Mouse (Mus musculus): ENCODE measurements around the gene Matn3.

The Matn3 gene

DNA sequence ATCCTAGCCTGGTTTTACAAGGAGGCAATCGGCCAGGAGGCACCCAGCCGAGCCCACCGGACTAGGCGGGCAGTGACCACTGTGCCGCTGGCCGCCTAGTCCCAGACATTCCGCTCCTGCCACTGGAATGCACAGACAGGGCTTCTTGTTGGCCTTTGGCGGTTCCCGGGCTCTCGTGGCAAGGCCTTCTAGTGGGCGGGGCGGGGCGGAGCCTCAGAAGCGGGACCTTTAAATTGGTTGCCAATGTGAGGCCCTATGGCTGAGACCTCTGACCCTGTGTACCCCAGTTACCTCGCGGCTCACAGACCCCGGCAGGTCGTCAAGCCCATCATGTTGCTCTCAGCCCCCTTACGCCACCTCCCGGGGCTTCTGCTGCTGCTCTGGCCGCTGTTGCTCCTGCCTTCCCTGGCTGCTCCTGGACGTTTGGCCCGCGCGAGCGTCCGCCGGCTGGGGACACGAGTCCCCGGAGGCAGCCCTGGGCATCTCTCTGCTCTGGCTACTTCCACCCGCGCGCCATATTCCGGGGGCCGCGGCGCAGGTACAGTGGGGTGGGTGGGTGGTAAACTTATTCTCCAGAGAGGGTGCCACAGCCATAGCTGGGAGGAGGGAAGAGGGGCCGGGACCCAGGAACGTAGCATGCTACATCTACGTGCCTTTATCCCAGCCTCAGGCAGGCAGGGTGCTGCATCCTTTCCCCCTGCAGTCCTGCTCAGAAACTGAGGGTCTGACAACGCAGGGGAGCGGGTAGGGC is at the start of gene Matn3:
Gene Matn3, plus strand, starts transcription at position 216 of the 751 bp plus-strand sequence.
- DNase-seq (ENCODE audit: low spot score), result peak; percentile 78

DNA sequence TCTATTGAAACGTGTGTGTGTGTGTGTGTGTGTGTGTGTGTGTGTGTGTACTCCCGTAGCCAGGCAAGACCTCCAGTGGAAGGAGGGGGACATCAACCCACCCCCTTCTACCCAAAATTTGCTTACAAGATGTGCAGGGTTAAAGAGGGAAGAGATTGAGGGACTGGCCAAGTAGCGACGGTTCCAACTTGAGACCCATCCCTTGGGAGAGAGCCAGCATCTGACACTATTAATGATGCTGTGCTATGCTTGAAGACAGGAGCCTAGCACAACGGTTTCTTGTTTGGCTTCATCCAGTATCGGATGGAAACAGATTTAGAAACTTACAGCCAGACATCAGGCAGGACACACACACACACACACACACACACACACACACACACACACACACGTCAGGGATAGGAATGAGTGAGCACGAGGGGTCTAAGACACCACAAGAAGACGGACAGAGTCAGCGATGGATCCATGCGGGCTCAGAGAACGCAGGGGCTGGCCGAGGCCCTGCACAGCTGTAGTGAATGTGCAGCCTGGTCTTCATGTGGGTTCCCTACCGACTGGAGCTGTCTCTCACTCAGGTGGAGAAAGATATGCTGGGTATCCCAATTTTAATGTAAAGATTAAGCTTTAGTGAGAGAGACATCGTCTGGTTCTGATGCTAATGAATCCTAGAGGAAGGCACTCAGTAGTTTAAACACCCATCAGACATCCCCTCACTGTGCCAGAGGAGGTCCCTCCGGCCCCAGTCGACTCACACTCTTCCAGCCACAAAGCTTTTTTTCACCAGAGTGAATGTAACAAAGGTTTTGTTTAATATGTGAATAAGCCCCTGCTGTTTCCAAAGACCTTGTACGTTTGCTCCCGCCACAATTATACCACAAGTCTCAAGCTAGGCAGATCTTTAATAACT is 48.6 kb upstream of the Matn3 start:
- DNase-seq (ENCODE audit: low spot score), result no peak

DNA sequence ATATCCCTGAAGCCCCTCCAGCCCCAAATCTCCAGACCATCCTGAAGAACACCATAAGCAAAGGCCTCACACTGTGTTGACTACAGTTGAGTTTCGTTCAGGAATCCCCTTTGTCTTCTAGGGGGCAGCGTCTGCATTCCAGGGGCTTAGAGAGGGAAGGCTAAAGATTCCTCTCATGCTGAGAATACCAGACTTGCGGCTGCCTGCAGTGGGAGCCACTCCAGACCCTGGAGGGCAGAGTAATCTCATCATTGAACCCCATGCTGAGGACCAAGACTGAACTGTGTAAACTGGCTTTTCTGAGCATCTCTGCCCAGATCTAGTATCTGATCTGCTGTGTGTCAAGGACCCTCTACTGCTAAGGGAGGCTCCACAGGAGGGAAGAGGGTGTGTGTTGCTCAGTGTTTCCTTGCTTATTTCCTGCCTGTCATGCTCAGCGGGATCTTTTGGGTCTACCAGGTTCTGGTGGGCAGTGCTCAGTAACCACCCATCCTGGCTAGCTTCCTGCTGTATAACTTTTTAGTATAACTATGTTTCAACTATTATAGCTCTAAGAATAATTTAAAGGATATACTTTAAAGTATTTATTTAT is 47.5 kb upstream of the Matn3 start:
- no peak for DNase-seq (ENCODE audit: low spot score)

DNA sequence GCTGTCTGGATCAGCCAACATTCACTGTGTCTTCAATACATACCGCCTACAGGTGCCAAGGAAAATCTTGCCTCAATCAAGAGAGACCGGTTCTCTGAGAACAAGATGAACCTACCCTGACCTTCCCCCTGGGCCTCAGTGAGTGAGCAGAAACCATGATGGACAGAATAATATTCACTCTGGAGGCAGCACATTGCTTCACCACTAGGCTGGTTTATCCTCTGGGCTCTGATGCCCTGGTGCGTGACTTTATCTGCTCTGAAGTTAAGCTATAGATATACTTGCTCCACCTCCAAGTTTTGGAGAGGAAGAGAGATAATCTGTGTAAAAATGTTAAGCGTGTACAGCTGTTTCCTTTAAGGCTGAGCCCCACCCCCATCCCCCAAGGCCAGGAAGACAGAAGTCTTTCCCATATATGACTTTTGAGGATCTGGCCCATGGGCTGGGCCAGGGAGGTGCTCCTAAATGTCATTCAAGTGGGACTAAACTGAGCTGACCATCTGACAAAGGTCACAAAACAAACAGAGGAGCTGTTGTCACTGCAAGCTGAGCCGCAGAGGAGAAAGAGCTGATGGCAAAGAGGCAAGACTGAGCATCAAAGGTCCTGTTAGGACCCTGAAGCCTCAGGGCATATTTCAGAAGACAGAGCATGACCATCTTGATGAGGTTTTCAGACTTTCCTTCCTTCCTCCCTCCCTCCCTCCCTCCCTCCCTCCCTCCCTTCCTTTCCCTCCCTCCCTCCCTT is 46.6 kb upstream of the Matn3 start:
- DNase-seq (ENCODE audit: low spot score), result peak; percentile 56

DNA sequence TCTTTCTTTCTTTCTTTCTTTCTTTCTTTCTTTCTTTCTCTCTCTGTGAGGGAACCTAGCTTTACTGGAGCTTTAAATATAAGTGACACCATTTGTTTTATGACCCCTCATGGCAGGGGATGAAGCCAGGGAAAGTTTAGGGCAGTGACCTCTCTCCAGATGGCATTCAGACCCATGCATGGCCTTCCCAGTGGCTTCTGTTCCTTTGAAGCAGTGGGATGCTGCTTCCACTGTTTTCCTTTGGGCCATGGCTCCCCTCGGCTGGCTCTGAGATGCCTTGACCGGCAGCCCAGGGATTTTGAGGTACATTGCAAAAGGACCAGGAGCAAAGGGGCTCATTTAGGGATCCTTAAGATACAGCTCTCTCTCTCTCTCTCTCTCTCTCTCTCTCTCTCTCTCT is 45.8 kb upstream of the Matn3 start:
- DNase-seq (ENCODE audit: low spot score), result no peak

DNA sequence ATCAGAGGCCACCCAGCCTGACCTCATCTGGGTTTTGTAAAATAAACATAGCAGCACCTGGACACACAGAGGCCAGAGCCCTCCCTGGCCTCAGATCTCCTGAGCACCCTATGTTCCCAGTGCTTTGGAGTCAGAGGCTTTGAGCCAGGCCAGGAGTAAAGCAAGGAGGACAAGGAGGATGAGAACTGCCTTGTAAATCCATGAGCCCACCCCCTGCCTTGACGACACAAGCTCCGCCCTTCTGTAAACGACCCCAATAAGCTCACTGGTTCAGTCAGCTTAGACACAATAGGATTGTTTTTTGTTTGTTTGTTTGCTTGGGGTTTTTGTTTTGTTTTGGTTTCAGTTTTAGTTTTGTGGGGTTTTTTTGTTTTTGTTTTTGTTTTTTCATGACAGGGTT is 45.2 kb upstream of the Matn3 start:
- no peak for DNase-seq (ENCODE audit: low spot score)

DNA sequence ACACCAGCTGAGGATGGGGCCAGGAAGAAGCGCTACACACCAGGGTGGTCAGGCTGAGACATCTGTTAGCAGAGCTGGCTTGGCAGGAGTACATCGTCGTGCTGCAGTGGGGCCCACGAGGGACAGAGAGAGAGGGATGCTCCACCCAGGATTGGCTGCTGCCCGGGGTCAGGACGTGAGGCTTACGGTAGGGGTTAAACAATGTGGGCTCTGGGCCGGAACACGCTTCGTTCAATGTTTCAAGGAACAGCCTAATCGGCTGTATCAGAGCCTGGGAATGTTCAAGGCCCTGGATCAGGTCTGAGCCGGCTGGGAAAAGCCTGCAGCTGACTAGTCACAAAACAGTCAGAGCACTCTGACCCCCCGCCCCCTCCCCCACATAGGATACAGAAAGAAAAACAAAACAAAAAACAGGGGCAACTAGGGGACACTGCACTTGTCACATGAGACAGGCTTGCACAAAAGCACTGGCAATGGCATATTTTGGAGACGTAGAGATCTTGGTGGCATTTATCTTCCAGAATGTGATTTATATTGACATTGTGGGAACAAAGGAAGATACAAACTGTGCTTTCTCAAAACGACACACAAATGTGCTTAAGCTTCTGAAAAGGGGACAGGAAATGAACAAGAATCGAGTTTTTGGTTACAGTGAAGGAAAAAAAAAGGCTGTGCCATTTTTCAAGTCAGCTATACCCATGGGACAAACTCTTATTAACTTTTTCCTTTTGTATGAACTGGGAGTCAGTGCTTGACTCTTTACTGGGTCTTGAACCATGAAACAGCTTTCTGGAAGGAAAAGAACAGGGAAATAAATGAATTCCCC is 34.7 kb upstream of the Matn3 start:
- peak; percentile 48 for DNase-seq (ENCODE audit: low spot score)

DNA sequence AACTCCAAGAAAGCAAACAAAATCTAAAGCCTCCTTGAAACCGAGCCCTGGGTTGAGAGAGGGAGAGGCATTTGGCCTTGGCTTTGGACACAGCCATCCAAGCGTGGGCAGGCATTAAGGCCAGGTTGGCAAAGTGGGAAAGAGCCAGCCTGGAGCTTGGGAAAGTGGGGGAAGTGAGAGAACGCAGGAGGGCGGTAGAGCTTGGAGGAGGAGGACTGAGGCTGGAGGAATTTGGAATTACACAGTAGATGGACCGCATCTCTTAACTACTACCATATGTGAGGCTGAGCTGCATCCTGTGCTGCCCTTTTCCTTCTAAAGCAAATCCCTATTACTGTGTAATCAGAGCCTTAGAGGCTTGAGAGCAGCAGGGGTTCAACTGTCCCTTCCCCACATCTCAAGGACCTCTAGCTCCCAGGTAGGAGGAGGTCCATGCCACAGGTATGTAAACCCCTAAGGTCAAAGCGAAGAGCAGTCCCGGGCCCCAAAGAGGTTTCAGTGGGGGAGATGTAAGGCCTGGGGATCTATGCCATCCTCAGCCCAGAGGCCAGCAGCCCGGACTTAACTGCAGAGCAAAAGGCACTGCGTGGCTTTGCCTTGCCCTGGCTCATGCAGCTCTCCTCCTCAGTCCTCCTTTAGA is 33.9 kb upstream of the Matn3 start:
- no peak for DNase-seq (ENCODE audit: low spot score)

DNA sequence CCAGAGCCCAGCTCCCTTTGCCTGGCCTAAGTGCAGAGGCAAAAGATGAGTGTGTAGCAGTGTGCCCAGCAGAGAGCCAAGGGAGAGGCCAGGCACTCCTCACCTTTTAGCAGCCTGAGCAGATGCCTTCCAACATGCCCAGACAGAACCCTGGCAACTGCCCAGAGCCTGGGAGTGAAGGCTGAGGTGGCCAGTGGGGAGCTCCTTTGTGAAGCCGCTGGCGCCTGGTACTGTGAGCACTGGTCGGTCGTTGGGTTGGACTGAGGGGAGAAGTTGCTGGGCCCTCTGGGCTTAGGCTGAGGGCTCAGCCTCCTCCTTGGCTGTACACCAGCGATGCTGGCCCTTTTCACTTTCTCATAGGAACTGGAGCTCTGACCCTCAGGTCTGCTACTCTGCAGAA is 31.4 kb upstream of the Matn3 start:
- DNase-seq (ENCODE audit: low spot score), result peak; percentile 90

DNA sequence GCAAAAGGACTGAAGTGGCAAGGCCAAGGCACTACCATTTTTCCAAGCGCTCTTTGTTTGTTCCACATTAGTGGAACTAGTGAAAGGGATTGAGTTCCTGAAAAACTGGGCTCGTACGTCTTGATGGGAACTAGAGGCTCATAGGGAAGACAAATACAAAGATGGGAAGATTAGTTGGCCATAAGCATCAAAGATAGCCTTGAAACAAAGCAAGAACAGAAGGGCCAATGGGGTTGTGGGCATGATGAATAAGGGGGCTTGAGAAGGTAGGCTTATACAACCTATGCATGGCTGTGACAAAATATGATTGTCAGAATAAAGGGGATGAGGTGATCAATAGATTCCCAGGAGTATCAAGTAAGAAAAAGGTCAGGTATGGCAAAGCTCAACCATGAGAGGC is 28.5 kb upstream of the Matn3 start:
- DNase-seq (ENCODE audit: low spot score), result no peak

DNA sequence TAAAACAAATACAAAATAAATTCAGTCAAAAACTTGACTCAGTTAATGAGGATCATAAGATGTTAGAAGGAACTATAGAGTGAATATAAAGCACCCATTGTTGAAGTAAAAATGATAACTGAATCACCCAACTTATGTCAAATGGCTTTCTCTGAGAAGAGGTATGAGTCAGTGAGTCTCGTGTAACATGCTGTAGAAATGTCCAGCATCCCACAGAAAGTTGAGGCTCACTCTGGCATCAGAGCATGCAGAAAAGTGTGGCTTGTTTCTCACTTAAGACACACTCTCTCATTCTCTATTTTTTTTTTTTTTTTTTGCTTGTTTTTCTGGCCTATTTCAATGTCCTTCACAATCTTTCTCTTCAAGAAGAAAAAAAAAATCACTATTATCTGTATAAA is 26.7 kb upstream of the Matn3 start:
- DNase-seq (ENCODE audit: low spot score), result no peak

DNA sequence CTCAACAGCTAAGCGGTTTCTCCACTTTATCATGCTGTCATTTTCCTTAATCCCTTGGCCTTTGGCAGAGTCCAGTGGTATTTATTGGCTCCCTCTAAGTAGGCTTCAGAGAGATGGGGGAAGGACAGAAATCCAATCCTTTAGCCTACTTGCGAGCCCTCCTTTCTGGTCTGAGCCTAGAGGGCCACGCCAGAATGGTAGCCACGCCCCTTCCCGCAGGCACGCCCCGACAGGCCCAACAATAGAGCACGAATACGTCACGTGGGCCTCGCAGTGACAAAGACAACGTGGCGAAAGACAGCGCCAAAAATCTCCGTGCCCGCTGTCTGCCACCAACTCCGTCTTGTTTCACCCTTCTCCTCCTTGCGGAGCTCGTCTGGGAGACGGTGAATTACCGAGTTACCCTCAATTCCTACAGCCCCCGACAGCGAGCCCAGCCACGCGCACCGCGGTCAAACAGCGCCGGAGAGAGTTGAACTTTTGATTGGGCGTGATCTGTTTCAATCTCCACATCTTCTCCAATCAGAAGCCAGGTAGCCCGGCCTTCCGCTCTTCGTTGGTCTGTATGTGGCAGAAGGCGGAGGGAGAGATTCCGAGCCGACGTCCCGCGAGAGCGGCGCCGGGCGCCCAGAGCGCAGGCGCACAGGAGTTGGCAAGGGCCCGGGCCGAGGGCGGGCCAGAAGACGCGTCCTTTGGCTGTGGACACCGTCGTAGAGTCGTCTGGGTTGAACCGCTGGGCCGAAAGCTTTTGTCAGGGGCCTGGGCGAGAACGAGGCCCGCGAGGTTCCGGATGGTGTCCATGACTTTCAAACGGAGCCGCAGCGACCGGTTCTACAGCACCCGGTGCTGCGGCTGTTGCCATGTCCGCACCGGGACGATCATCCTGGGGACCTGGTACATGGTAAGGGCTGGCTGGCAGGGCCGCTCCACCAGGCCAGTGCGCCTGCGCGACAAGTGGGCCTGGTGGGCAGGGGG is 26.0 kb upstream of the Matn3 start, which contains the start of gene Laptm4a:
Gene Laptm4a, plus strand, starts transcription at position 271 of the 975 bp plus-strand sequence.
- peak; percentile 97 for DNase-seq (ENCODE audit: low spot score)

DNA sequence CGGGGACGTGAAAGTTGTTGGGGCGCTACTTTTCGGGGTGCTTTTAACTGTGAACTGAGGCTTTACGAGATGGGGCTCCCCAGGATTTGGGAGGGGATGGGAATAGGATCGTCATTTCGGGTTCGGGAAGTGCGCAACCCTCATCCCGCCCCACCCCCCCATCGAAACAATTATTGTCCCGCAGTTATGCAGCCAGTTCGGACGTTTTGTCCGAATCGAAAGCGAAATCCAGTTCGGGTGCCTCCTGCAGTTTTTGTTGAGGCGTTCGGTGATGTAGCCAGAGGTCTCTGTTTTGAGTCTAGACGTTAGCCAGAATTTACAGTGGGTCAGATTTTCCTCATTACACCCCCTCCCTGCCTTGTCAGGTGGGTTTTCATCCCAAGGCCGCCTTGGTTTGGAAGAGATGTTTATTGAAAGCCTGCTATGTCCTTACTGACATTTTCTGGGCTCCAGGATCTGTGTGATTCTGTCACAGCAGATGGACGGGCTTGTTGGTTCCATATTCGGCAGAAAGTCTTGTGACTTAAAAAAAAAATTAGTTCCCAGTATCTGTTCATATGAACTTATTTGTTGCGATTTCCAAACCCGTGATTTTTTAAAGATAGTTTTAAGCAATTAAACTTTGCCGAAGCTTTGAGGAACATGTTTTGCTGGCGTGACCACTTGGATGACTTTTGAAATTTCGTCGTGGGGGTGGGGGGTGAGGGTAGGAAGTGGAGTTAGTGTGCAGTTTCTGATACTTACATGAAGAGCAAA is 25.2 kb upstream of the Matn3 start:
- DNase-seq (ENCODE audit: low spot score), result no peak

DNA sequence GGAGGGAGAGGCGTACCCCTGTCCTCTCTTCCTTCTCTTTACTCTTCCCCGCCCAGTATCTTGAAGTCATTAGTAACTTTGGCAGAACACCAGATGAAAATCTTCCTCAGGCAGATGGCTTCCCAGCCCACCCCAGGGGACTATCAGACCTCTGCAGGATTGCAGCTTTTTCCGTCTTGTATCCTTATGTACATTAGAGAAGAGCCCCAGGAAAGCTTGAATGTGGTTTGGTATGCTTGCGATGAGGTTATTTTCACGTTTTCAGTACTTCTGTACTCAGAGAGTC is 24.7 kb upstream of the Matn3 start:
- DNase-seq (ENCODE audit: low spot score), result no peak

DNA sequence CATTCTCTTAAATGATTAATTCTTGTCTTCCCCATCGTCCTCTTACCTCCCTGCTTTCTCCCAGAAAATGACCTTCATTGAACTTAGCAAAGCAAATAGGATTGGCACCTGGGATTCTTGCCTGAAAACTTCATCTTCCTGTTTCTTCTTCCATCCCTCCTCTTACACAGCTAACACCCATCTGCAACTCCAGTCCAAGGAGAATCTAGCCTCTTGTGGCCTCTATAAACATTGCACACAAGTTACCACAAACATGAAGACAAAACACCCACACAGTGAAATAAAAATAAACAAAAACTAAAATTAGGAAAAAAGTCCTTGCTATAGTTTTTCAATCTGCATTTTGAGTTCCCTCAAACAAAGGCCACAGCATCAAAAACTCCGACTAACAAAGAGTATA is 24.1 kb upstream of the Matn3 start:
- DNase-seq (ENCODE audit: low spot score), result no peak

DNA sequence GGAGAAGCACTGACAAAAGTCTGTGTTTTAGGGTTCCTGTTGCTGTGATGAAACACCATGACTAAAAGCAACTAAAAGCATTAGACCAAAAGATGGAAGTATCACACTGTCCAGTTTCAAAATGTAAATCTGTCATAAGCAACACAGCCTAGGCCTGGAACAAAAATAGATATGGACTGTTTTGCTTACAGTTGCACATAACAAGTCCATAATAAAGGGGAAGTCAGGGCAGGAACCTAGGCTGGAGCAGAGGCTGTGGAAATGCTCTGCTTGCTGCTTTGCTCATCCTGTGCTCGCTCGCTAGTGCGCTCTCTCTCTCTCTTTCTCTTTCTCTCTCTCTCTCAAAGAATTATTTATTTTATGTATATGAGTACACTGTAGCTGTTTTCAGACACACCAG is 20.1 kb upstream of the Matn3 start:
- DNase-seq (ENCODE audit: low spot score), result no peak

DNA sequence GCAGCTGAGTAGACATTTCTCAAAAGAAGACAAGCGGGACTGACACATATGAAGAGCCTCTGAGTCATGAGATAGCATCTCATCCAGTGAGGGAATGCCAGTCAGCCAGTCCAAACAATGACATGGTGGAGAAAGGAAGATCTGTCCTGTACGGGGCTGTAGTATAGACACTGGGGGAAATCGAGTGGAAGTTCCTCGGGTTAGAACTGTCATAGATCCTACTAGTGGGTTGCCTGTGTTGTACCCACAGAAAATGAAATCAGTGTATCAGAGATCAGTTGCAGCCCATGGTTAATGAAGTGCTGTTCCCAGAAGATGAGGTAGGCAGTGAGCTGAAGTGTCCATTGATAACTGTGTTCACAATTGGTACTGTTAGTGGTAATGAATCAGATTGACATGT is 19.0 kb upstream of the Matn3 start:
- DNase-seq (ENCODE audit: low spot score), result no peak

DNA sequence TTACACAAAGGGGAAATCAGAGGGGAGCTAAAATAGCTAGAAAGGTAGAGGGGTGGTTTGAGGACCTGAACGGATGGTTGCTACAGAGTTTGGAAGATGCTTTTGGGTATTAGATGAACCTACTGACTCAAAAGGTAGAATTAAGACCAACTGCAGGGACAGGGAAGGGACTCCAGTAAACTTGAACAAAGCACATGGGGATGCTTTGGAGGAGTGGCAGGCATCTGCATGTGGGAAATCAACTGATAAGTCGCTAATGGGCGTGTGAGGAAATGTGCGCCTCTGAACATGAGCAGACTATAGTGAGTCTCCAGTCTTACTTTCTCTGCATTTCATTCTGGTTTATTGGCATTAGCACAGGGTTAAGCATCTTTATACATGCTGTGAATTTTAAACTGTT is 16.6 kb upstream of the Matn3 start:
- no peak for DNase-seq (ENCODE audit: low spot score)

DNA sequence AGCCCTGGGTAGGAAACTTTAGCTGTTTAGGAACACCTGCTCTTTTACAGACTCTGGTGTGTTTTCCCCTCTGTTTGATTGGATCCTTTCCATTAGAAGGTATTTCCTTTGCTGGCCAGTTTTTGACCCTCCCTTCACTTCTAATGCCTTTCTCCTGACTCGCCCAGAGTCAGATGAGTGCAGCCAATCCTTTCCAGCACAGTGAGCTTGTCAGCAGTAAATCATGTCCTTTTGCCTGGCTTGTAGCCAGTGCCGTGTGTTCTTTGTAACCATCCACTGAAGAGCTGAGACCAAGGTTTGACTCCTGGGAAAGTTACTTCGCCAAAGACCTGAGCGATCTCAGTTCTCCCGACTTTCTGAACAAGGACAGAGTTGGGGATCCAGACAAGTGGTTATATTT is 12.4 kb upstream of the Matn3 start:
- peak; percentile 67 for DNase-seq (ENCODE audit: low spot score)
